Mouse (Mus musculus): Measurements from ENCODE around the gene Plcb4. TPM values are rescaled to one million over a fixed set of nuclear protein-coding genes. Genes with fewer than 3 reads are reported as not detected.
A peak's percentile ranks its signal among the peaks of the same experiment; 100 is the strongest.

Plcb4 gene
- polyA plus RNA-seq, 1 experiment from 2014 or later: 0.62 TPM

GRCm38 (mm10) chr2:135744711-135745110, 85.9 kb downstream of the Plcb4 start:
- no peaks in the 10 kb centered on the region for H3K79me2 ChIP-seq (ENCODE audit: inconsistent target)
- no peak overlapping the region for H3K4me3 ChIP-seq (ENCODE audit: inconsistent target)
- WGBS (ENCODE audit: missing documents): 89% methylated on average over 8 of the region's 8 CpGs
- H3K27ac ChIP-seq: no peak overlapping the region
- no peaks in the 10 kb centered on the region for H3K36me3 ChIP-seq (ENCODE audit: inconsistent target)

GRCm38 (mm10) chr2:135745126-135745525, 86.3 kb downstream of the Plcb4 start:
- H3K79me2 ChIP-seq (ENCODE audit: inconsistent target): no peaks in the 10 kb centered on the region
- no peak overlapping the region for H3K4me3 ChIP-seq (ENCODE audit: inconsistent target)
- 61% methylated on average over 7 of the region's 7 CpGs for WGBS (ENCODE audit: missing documents)
- H3K27ac ChIP-seq: no peak overlapping the region
- no peaks in the 10 kb centered on the region for H3K36me3 ChIP-seq (ENCODE audit: inconsistent target)

- Histone ChIP-seq H3K4me3 (ENCODE audit: inconsistent target) (no peak overlapping the region), H3K27ac (no peak overlapping the region), H3K36me3 (ENCODE audit: inconsistent target) (no peaks in the 10 kb centered on the region), H3K79me2 (ENCODE audit: inconsistent target) (no peaks in the 10 kb centered on the region)
- WGBS (ENCODE audit: missing documents): 91% methylated on average over 5 of the region's 5 CpGs
These were observed 89.6 kb downstream of the Plcb4 start for GRCm38 (mm10) chr2:135748441-135748840.

- no peaks in the 10 kb centered on the region for H3K79me2 ChIP-seq (ENCODE audit: inconsistent target)
- no peak overlapping the region for H3K4me3 ChIP-seq (ENCODE audit: inconsistent target)
- 97% methylated on average over 15 of the region's 15 CpGs for WGBS (ENCODE audit: missing documents)
- H3K36me3 ChIP-seq (ENCODE audit: inconsistent target): no peaks in the 10 kb centered on the region
- H3K27ac ChIP-seq: no peak overlapping the region
These were observed 90.8 kb downstream of the Plcb4 start for GRCm38 (mm10) chr2:135749606-135750005.

GRCm38 (mm10) chr2:135750748-135751147, 91.9 kb downstream of the Plcb4 start:
- H3K79me2 ChIP-seq (ENCODE audit: inconsistent target): no peaks in the 10 kb centered on the region
- no peaks in the 10 kb centered on the region for H3K36me3 ChIP-seq (ENCODE audit: inconsistent target)
- H3K27ac ChIP-seq: no peak overlapping the region
- no peak overlapping the region for H3K4me3 ChIP-seq (ENCODE audit: inconsistent target)
- WGBS (ENCODE audit: missing documents): 55% methylated on average over 5 of the region's 5 CpGs

GRCm38 (mm10) chr2:135755792-135756191, 97.0 kb downstream of the Plcb4 start:
- no peaks in the 10 kb centered on the region for H3K79me2 ChIP-seq (ENCODE audit: inconsistent target)
- no peak overlapping the region for H3K27ac ChIP-seq
- 83% methylated on average over 5 of the region's 5 CpGs for WGBS (ENCODE audit: missing documents)
- H3K4me3 ChIP-seq (ENCODE audit: inconsistent target): no peak overlapping the region
- H3K36me3 ChIP-seq (ENCODE audit: inconsistent target): no peaks in the 10 kb centered on the region

- WGBS (ENCODE audit: missing documents): 93% methylated on average over 3 of the region's 3 CpGs
- H3K27ac ChIP-seq: no peak overlapping the region
These were observed 98.7 kb downstream of the Plcb4 start for GRCm38 (mm10) chr2:135757478-135757877.

GRCm38 (mm10) chr2:135759499-135760095, 100.8 kb downstream of the Plcb4 start:
- H3K36me3 ChIP-seq (ENCODE audit: inconsistent target): no peaks in the 10 kb centered on the region
- no peak overlapping the region for H3K27ac ChIP-seq
- H3K79me2 ChIP-seq (ENCODE audit: inconsistent target): no peaks in the 10 kb centered on the region
- no peak overlapping the region for H3K4me3 ChIP-seq (ENCODE audit: inconsistent target)
- WGBS (ENCODE audit: missing documents): 94% methylated on average over 6 of the region's 6 CpGs

More at GRCm38 (mm10) chr2:135757478-135757877, 98.7 kb downstream of the Plcb4 start:
- Histone ChIP-seq H3K4me3 (ENCODE audit: inconsistent target) (no peak overlapping the region), H3K79me2 (ENCODE audit: inconsistent target) (no peaks in the 10 kb centered on the region), H3K36me3 (ENCODE audit: inconsistent target) (no peaks in the 10 kb centered on the region)

- no peak overlapping the region for H3K27ac ChIP-seq
These were observed 102.5 kb downstream of the Plcb4 start for GRCm38 (mm10) chr2:135761226-135761802.

GRCm38 (mm10) chr2:135764706-135765105, 105.9 kb downstream of the Plcb4 start:
- Histone ChIP-seq H3K36me3 (ENCODE audit: inconsistent target) (no peaks in the 10 kb centered on the region), H3K79me2 (ENCODE audit: inconsistent target) (no peaks in the 10 kb centered on the region), H3K27ac (no peak overlapping the region), H3K4me3 (ENCODE audit: inconsistent target) (no peak overlapping the region)
- WGBS (ENCODE audit: missing documents): 92% methylated on average over 8 of the region's 8 CpGs

More at GRCm38 (mm10) chr2:135761226-135761802, 102.5 kb downstream of the Plcb4 start:
- WGBS (ENCODE audit: missing documents): 82% methylated on average over 8 of the region's 8 CpGs
- H3K4me3 ChIP-seq (ENCODE audit: inconsistent target): no peak overlapping the region
- no peaks in the 10 kb centered on the region for H3K79me2 ChIP-seq (ENCODE audit: inconsistent target)
- no peaks in the 10 kb centered on the region for H3K36me3 ChIP-seq (ENCODE audit: inconsistent target)

GRCm38 (mm10) chr2:135766471-135767063, 107.8 kb downstream of the Plcb4 start:
- 97% methylated on average over 6 of the region's 6 CpGs for whole genome bisulfite sequencing (ENCODE audit: missing documents)
- Histone ChIP-seq H3K27ac (no peak overlapping the region), H3K4me3 (ENCODE audit: inconsistent target) (no peak overlapping the region), H3K36me3 (ENCODE audit: inconsistent target) (no peaks in the 10 kb centered on the region), H3K79me2 (ENCODE audit: inconsistent target) (no peaks in the 10 kb centered on the region)

- Histone ChIP-seq H3K27ac (no peak overlapping the region), H3K4me3 (ENCODE audit: inconsistent target) (no peak overlapping the region), H3K36me3 (ENCODE audit: inconsistent target) (no peaks in the 10 kb centered on the region), H3K79me2 (ENCODE audit: inconsistent target) (no peaks in the 10 kb centered on the region)
- 92% methylated on average over 5 of the region's 5 CpGs for WGBS (ENCODE audit: missing documents)
These were observed 108.7 kb downstream of the Plcb4 start for GRCm38 (mm10) chr2:135767535-135767934.

- Histone ChIP-seq H3K4me3 (ENCODE audit: inconsistent target) (no peak overlapping the region), H3K36me3 (ENCODE audit: inconsistent target) (no peaks in the 10 kb centered on the region), H3K27ac (no peak overlapping the region), H3K79me2 (ENCODE audit: inconsistent target) (no peaks in the 10 kb centered on the region)
- WGBS (ENCODE audit: missing documents): 96% methylated on average over 8 of the region's 8 CpGs
These were observed 110.9 kb downstream of the Plcb4 start for GRCm38 (mm10) chr2:135769701-135770100.

- Histone ChIP-seq H3K27ac (no peak overlapping the region), H3K79me2 (ENCODE audit: inconsistent target) (no peaks in the 10 kb centered on the region), H3K36me3 (ENCODE audit: inconsistent target) (no peaks in the 10 kb centered on the region), H3K4me3 (ENCODE audit: inconsistent target) (no peak overlapping the region)
- 95% methylated on average over 9 of the region's 9 CpGs for WGBS (ENCODE audit: missing documents)
These were observed 111.4 kb downstream of the Plcb4 start for GRCm38 (mm10) chr2:135770226-135770625.

GRCm38 (mm10) chr2:135773194-135773972, 114.6 kb downstream of the Plcb4 start:
- 39% methylated on average over 10 of the region's 10 CpGs for WGBS (ENCODE audit: missing documents)
- H3K27ac ChIP-seq: peak overlapping the region; percentile 67

More at GRCm38 (mm10) chr2:135773194-135773972, 114.6 kb downstream of the Plcb4 start:
- no peaks in the 10 kb centered on the region for H3K36me3 ChIP-seq (ENCODE audit: inconsistent target)
- no peaks in the 10 kb centered on the region for H3K79me2 ChIP-seq (ENCODE audit: inconsistent target)
- H3K4me3 ChIP-seq (ENCODE audit: inconsistent target): no peak overlapping the region

Data from macrophage (primary cell).